Mouse (Mus musculus): ENCODE measurements at regions not wholly inside any gene's neighbourhood (a gene's known extent, or its start where the extent isn't known, plus 50 kb on each side); places are given as distances from the start of the nearest gene placed in this dataset.
A peak's percentile ranks its signal among the peaks of the same experiment; 100 is the strongest.

DNA sequence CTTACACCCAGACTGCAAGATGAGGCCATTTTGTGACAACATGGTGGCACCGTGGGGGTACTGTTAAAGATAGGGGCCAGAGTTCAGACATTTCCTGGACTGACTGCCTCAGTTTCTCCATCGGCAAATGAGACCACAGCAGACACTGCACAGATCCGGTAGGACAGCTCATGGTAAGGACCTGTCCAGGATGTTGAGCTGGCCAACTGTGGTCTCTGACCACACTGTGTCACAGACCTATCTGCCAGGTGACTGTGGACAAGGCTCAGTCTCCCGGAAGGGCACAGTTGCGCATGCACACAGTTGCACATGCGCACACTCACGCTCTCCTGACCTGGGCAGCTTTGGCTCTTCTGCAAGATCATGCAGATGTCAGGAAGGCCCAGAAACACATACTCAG lies 92.6 kb downstream of the 1700001O22Rik start:
- Histone ChIP-seq H3K27ac (replicated peaks; ENCODE audit: low read depth, low read length) (peak overlapping the region; percentile 57; the same call in 1 of the 2 replicates), H3K4me3 (ENCODE audit: insufficient read depth, low read depth, low read length) (no peak overlapping the region)

DNA sequence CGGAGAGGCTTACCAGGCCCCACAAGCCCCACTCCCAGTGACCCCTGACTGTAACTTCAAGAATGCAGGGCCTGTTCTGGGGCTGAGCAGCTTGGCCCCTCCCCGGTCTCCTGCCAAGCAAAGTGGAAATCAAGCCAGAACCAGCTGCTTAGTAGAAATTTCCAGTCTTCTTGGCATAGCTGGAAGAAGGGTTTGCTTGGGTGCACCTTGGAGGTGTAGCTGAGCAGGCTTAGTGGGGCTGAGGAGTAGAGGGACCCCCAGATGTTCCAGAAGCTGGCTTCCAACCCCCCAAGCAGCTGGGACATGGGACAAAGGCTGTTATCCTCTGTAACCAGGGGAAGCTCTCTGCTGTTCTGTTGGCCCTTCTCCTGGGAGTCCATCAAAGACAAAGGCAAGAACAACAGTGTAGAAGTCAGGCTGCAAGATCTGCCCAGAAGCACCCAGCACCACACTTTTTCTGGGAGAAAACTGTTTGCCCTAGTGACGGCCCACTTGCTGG lies 94.0 kb downstream of the 1700001O22Rik start:
- H3K4me3 ChIP-seq (ENCODE audit: insufficient read depth, low read depth, low read length): no peak overlapping the region
- H3K4me1 ChIP-seq (ENCODE audit: control insufficient read depth, insufficient read depth, insufficient read length, low read length): peaks cover 23% of the 10 kb centered on the region
- H3K27ac ChIP-seq (replicated peaks; ENCODE audit: low read depth, low read length): peak overlapping the region; percentile 86; the same call in 1 of the 2 replicates

More for the DNA sequence above, 92.6 kb downstream of the 1700001O22Rik start:
- H3K4me1 ChIP-seq (ENCODE audit: control insufficient read depth, insufficient read depth, insufficient read length, low read length): peaks cover 23% of the 10 kb centered on the region

- Histone ChIP-seq H3K27ac (replicated peaks; ENCODE audit: low read depth, low read length) (peak overlapping the region; percentile 86), H3K4me3 (ENCODE audit: insufficient read depth, low read depth, low read length) (no peak overlapping the region), H3K4me1 (ENCODE audit: control insufficient read depth, insufficient read depth, insufficient read length, low read length) (peaks cover 23% of the 10 kb centered on the region)
Measured at GRCm38 (mm10) chr2:30708762-30709385, 94.6 kb downstream of the 1700001O22Rik start.

- Histone ChIP-seq H3K27ac (replicated peaks; ENCODE audit: low read depth, low read length) (peak overlapping the region; percentile 86), H3K4me1 (ENCODE audit: control insufficient read depth, insufficient read depth, insufficient read length, low read length) (peaks cover 23% of the 10 kb centered on the region), H3K4me3 (ENCODE audit: insufficient read depth, low read depth, low read length) (peak overlapping the region; percentile 74)
Measured at GRCm38 (mm10) chr2:30708001-30708683, 95.3 kb downstream of the 1700001O22Rik start.

GRCm38 (mm10) chr2:30707099-30708000 lies 96.1 kb downstream of the 1700001O22Rik start:
- Histone ChIP-seq H3K4me1 (ENCODE audit: control insufficient read depth, insufficient read depth, insufficient read length, low read length) (peaks cover 21% of the 10 kb centered on the region), H3K4me3 (ENCODE audit: insufficient read depth, low read depth, low read length) (peak overlapping the region; percentile 74), H3K27ac (replicated peaks; ENCODE audit: low read depth, low read length) (peak overlapping the region; percentile 86)

- Histone ChIP-seq H3K4me1 (ENCODE audit: control insufficient read depth, insufficient read depth, insufficient read length, low read length) (peaks cover 16% of the 10 kb centered on the region), H3K27ac (replicated peaks; ENCODE audit: low read depth, low read length) (no peak overlapping the region; the same call in 1 of the 2 replicates), H3K4me3 (ENCODE audit: insufficient read depth, low read depth, low read length) (no peak overlapping the region)
Measured at GRCm38 (mm10) chr2:30706036-30706435, 97.4 kb downstream of the 1700001O22Rik start.

DNA sequence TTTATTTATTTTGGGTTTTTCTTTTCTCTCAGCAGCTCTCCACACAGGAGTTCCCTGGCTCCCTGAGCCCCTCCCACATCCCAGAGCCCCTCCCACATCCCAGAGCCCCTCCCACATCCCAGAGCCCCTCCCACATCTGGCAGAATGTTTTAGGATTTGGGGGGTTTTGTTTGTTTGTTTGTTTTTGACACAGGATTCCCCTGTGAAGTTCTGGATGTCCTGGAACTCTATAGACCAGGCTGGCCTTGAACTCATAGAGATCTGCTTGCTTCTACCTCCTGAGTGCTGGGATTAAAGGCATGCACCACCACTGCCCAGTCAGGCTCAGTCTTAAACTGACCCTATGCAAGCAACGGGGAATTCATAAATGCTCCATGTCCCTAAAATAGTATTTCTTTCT lies 100.2 kb downstream of the 1700001O22Rik start:
- Histone ChIP-seq H3K4me3 (ENCODE audit: insufficient read depth, low read depth, low read length) (no peak overlapping the region), H3K27ac (replicated peaks; ENCODE audit: low read depth, low read length) (no peak overlapping the region), H3K4me1 (ENCODE audit: control insufficient read depth, insufficient read depth, insufficient read length, low read length) (peaks cover 15% of the 10 kb centered on the region)

DNA sequence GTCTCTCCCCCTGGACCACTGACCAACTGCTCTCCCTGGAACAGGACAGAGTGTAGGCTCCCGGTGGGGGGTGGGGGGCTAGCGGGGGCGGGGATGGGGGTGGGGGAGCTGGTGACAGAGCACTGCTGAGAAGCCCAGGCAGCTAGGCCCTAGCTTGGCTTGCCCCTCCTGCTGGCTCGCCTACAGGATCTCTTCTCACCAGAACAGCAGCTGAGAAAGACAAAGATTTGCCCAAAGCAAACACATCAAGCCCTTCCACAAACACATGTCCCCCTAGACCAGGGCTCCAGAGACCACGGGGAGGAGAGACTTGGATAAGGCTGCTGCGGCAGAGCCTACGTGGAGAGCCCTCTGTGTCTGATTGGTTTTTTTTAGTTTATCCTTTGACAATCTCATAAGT lies 100.8 kb downstream of the 1700001O22Rik start:
- H3K27ac ChIP-seq (replicated peaks; ENCODE audit: low read depth, low read length): no peak overlapping the region
- peaks cover 14% of the 10 kb centered on the region for H3K4me1 ChIP-seq (ENCODE audit: control insufficient read depth, insufficient read depth, insufficient read length, low read length)
- H3K4me3 ChIP-seq (ENCODE audit: insufficient read depth, low read depth, low read length): no peak overlapping the region

DNA sequence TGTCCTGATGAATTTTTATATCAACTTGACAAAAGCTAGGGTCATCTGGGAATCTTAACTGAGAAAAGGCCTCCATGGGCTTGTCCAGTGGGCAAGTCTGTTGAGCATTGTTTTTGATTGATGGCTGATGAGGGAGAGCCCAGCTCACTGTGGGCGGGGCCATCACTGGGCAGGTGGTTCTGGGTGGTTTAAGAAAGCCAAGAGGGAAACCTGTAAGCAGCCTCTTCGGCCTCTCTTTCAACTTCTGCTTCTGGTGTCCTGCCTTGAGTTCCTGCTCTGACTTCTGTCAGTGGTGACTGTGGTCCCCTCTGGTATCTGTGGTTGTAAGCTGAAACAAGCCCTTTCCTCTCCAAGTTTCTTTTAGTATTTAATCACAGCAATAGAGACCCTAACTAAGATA lies 102.6 kb downstream of the 1700001O22Rik start:
- H3K27ac ChIP-seq (replicated peaks; ENCODE audit: low read depth, low read length): peak overlapping the region; percentile 93; the same call in 1 of the 2 replicates
- H3K4me1 ChIP-seq (ENCODE audit: control insufficient read depth, insufficient read depth, insufficient read length, low read length): peaks cover 5% of the 10 kb centered on the region
- no peak overlapping the region for H3K4me3 ChIP-seq (ENCODE audit: insufficient read depth, low read depth, low read length)

DNA sequence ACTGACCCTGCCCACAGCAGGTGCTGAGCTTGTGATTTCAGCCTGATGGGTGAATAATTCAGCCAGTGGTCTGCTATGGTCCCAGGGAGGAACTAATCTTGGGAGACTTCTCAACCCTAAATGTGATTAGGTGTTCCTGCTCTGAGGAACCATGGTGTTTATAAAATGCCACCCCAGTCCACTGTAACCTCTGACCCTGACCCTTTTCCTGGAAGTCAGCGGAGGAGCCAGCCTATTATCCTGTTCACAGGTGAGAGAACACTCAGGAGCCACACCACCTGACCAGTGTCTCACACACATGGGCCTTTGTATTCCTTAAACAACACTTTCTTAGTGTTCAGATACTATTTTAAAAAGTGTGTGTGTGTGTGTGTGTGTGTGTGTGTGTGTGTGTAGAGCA lies 103.0 kb downstream of the 1700001O22Rik start:
- H3K27ac ChIP-seq (replicated peaks; ENCODE audit: low read depth, low read length): peak overlapping the region; percentile 93
- no peak overlapping the region for H3K4me3 ChIP-seq (ENCODE audit: insufficient read depth, low read depth, low read length)
- H3K4me1 ChIP-seq (ENCODE audit: control insufficient read depth, insufficient read depth, insufficient read length, low read length): peaks cover 6% of the 10 kb centered on the region

GRCm38 (mm10) chr2:30699797-30700454 lies 103.5 kb downstream of the 1700001O22Rik start:
- H3K4me3 ChIP-seq (ENCODE audit: insufficient read depth, low read depth, low read length): peak overlapping the region; percentile 39
- peak overlapping the region; percentile 93 for H3K27ac ChIP-seq (replicated peaks; ENCODE audit: low read depth, low read length)
- peaks cover 9% of the 10 kb centered on the region for H3K4me1 ChIP-seq (ENCODE audit: control insufficient read depth, insufficient read depth, insufficient read length, low read length)

GRCm38 (mm10) chr2:30698758-30699535 lies 104.1 kb downstream of the Cstad start:
- no peak overlapping the region for H3K4me3 ChIP-seq (ENCODE audit: insufficient read depth, low read depth, low read length)
- peaks cover 9% of the 10 kb centered on the region for H3K4me1 ChIP-seq (ENCODE audit: control insufficient read depth, insufficient read depth, insufficient read length, low read length)
- 0 out of 2 replicates have a peak overlapping the region, but pooled peaks have one; percentile 5 for H3K27ac ChIP-seq (replicated peaks; ENCODE audit: low read depth, low read length)

DNA sequence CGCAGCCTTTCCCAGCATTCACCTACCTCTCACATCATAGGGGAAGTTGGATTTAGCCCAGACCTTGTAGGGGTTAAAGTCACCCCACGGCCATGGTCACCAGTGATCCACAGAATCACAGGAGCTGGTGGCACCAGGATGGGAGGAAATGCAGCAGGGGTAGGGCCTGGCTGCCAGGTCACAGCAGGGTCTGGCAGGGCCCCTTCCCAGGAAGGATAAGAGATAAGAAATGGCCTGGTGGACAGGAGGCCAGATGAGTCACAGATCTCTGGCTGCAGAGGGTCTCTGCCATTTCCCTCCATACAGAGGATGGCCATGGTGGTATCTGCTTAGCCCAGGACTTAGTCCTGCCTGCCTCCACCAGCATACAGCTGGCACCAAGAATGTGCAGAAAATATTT lies 103.0 kb downstream of the Cstad start:
- Histone ChIP-seq H3K27ac (replicated peaks; ENCODE audit: low read depth, low read length) (no peak overlapping the region), H3K4me3 (ENCODE audit: insufficient read depth, low read depth, low read length) (no peak overlapping the region), H3K4me1 (ENCODE audit: control insufficient read depth, insufficient read depth, insufficient read length, low read length) (peaks cover 12% of the 10 kb centered on the region)

Data from brown adipose tissue, adult 24 weeks (tissue).